Mouse (Mus musculus) myocyte (in vitro differentiated cells): Measurements from ENCODE around the gene Atp5g2. TPM values are rescaled to one million over a fixed set of nuclear protein-coding genes. Genes with fewer than 3 reads are reported as not detected.

Source experiments
- H3K27me3 ChIP-seq: one replicate; pipeline ENCODE4 v1.6.1; 2011; ENCODE audit not compliant: control insufficient read depth, insufficient read depth, insufficient read length
- H3K36me3 ChIP-seq: one replicate; pipeline ENCODE4 v1.6.1; 2011; ENCODE audit not compliant: control insufficient read depth, insufficient read depth
- H3K4me2 ChIP-seq: one replicate; pipeline ENCODE4 v1.6.1; 2011; ENCODE audit warnings: low read depth, control low read depth
- H3K4me3 ChIP-seq: one replicate; pipeline ENCODE4 v1.5.1; 2011; ENCODE audit warnings: mild to moderate bottlenecking, control low read depth, moderate library complexity
- H3K79me2 ChIP-seq: one replicate; pipeline ENCODE4 v1.6.1; 2011; ENCODE audit not compliant: control insufficient read depth, insufficient read depth
- H3ac ChIP-seq: one replicate; pipeline ENCODE4 v1.6.1; 2011; ENCODE audit not compliant: control insufficient read depth, insufficient read length
- CEBPB ChIP-seq: IDR thresholded peaks from 2 replicates; pipeline ENCODE4 v1.6.1; 2011; ENCODE audit warnings: mild to moderate bottlenecking, moderate library complexity; ENCODE audit not compliant: poor library complexity, insufficient read depth, severe bottlenecking
- E2F4 ChIP-seq: IDR thresholded peaks from one replicate; pipeline ENCODE4 v1.6.1; 2011; ENCODE audit warnings: mild to moderate bottlenecking, control low read depth, moderate library complexity; ENCODE audit not compliant: insufficient read depth
- MAX ChIP-seq: IDR thresholded peaks from one replicate; pipeline ENCODE4 v1.6.1; 2011; ENCODE audit warnings: low read depth, mild to moderate bottlenecking, control low read depth
- MYOD1 ChIP-seq, 3 experiments: IDR thresholded peaks; one replicate each; pipeline ENCODE4 v1.6.1; 2011; ENCODE audit warnings: control low read depth in 2 of 3, low read depth in 2 of 3, mild to moderate bottlenecking in 2 of 3, moderate library complexity in 1 of 3; ENCODE audit not compliant: insufficient read length in 2 of 3, control insufficient read depth in 1 of 3
- MYOG ChIP-seq, 3 experiments: IDR thresholded peaks; one replicate each; pipeline ENCODE4 v1.6.1; 2011; ENCODE audit warnings: control low read depth in 2 of 3, low read depth in 2 of 3, mild to moderate bottlenecking in 2 of 3; ENCODE audit not compliant: insufficient read length in 2 of 3, control insufficient read depth in 1 of 3, insufficient read depth in 1 of 3
- POLR2A ChIP-seq: IDR thresholded peaks from one replicate; pipeline ENCODE4 v1.6.1; 2011; ENCODE audit warnings: low read depth, mild to moderate bottlenecking, control low read depth, moderate library complexity; ENCODE audit not compliant: insufficient read length
- POLR2AphosphoS2 ChIP-seq: IDR thresholded peaks from one replicate; pipeline ENCODE4 v1.6.1; 2011; ENCODE audit warnings: low read depth, control low read depth; ENCODE audit not compliant: insufficient read length
- REST ChIP-seq: IDR thresholded peaks from one replicate; pipeline ENCODE4 v1.6.1; 2011; ENCODE audit warnings: mild to moderate bottlenecking, control low read depth, moderate library complexity; ENCODE audit not compliant: insufficient read depth, insufficient read length
- SRF ChIP-seq: IDR thresholded peaks from one replicate; pipeline ENCODE4 v1.6.1; 2011; ENCODE audit warnings: low read depth; ENCODE audit not compliant: control insufficient read depth, insufficient read length
- TCF12 ChIP-seq: IDR thresholded peaks from one replicate; pipeline ENCODE4 v1.6.1; 2011; ENCODE audit warnings: mild to moderate bottlenecking, control low read depth; ENCODE audit not compliant: poor library complexity, insufficient read depth, severe bottlenecking
- TCF3 ChIP-seq: IDR thresholded peaks from one replicate; pipeline ENCODE4 v1.6.1; 2011; ENCODE audit warnings: low read depth, control low read depth; ENCODE audit not compliant: insufficient read length
- USF1 ChIP-seq: IDR thresholded peaks from one replicate; pipeline ENCODE4 v1.6.1; 2011; ENCODE audit warnings: low read depth, mild to moderate bottlenecking, control low read depth, moderate library complexity
- polyA plus RNA-seq: library from polyadenylated mRNA; unstranded; fragments of >200 nt; fragmentation: generic; extraction: Trizol; gene quantifications from one replicate; pipeline ENCODE4 v1.2.1, GENCODE M21; 2012; ENCODE audit warnings: missing spikeins

Atp5g2 gene
- polyA plus RNA-seq = 947 TPM

GRCm38 (mm10) chr15:102672215-102673071 lies at the start of gene Atp5g2:
Gene Atp5g2, minus strand, starts transcription at chr15:102672352.
- Histone ChIP-seq H3K36me3 (peaks cover 7% of the 10 kb centered on the region), H3ac (peak within 1 kb of the TSS; percentile 92), H3K4me2 (peak within 1 kb of the TSS; percentile 96), H3K4me3 (peak within 1 kb of the TSS; percentile 70), H3K79me2 (peaks cover 29% of the 10 kb centered on the region), H3K27me3 (no peaks in the 10 kb centered on the region)
- TF ChIP-seq CEBPB (0 out of 2 replicates have a peak, but pooled peaks have one; percentile 35), POLR2AphosphoS2 (no peak), REST (no peak), E2F4 (no peak), MYOG (IDR thresholded peaks at IDR 0.05; ENCODE audit: control insufficient read depth in 1 of 3, insufficient read depth in 1 of 3, insufficient read length in 2 of 3, low read depth in 2 of 3) (peak in 1 of 3 experiments; percentile 28), MYOD1 (IDR thresholded peaks at IDR 0.05; ENCODE audit: control insufficient read depth in 1 of 3, insufficient read length in 2 of 3, low read depth in 2 of 3) (peak in 1 of 3 experiments; percentile 16), SRF (no peak), POLR2A (peak; percentile 16), MAX (no peak)

DNA sequence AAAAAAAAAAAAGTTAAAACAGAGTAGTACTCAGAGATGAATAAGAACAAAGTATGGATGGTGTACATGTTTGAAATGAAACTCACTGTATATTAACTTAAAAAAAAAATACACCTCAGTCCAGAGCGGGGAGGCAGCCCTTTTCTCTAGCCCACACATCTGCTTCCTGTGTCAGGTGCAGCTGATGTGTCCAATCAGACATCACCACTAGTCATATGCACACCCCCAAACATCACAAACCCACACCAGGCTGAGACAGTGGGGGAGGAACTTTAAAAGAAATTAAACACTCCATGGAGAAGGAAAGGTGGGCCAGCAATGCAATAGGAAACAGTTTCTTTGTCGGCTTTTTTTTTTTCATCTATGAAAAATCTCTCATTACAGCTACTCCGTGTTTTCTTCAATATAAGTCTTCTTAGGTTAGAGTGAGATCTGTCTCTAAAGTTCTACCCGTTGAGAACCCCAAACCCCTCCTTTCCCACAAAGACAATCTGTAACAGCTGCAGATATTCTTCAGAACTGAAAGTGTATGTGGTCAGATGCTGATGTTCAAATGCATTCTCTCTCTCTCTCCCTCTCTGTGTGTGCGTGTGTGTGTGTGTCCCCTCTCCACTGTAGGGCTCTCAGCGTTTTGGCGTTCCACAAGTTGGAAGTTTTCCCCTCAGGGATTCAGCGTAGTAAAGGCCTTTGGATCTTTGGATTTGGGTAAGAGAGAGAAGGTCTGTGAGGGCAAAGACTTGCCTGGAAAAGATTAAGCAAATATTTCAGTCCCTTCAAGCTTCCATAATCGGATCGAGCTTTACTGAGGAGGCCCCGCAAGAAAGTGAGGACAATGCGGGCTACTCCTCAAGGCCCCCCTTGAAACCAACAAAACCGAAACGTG lies 49.1 kb upstream of the Atp5g2 start:
- Histone ChIP-seq H3ac (no peak overlapping the region), H3K27me3 (no peaks in the 10 kb centered on the region), H3K36me3 (no peaks in the 10 kb centered on the region), H3K4me2 (peak overlapping the region; percentile 98), H3K4me3 (peak overlapping the region; percentile 72), H3K79me2 (no peaks in the 10 kb centered on the region)
- TF ChIP-seq TCF12 (no peak), CEBPB (no peak), REST (no peak), MYOG (IDR thresholded peaks at IDR 0.05; ENCODE audit: control insufficient read depth in 1 of 3, insufficient read depth in 1 of 3, insufficient read length in 2 of 3, low read depth in 2 of 3) (peak in 2 of 3 experiments; percentile 10 to 58), POLR2A (no peak), MYOD1 (IDR thresholded peaks at IDR 0.05; ENCODE audit: control insufficient read depth in 1 of 3, insufficient read length in 2 of 3, low read depth in 2 of 3) (peak; percentile 75 to 85 (median 80)), USF1 (peak; percentile 56), TCF3 (no peak), E2F4 (no peak)

- H3K4me2 ChIP-seq = no peak overlapping the region
- no peak overlapping the region for H3K4me3 ChIP-seq
- no peaks in the 10 kb centered on the region for H3K27me3 ChIP-seq
- H3K36me3 ChIP-seq = peaks cover 31% of the 10 kb centered on the region
- H3K79me2 ChIP-seq = no peaks in the 10 kb centered on the region
- TF ChIP-seq POLR2A (no peak), POLR2AphosphoS2 (no peak), USF1 (no peak), MYOG (IDR thresholded peaks at IDR 0.05; ENCODE audit: control insufficient read depth in 1 of 3, insufficient read depth in 1 of 3, insufficient read length in 2 of 3, low read depth in 2 of 3) (peak in 1 of 3 experiments; percentile 7)
- H3ac ChIP-seq = no peak overlapping the region
These were observed 44.0 kb upstream of the Atp5g2 start for GRCm38 (mm10) chr15:102716132-102716531.

GRCm38 (mm10) chr15:102707736-102708269 lies 35.7 kb upstream of the Atp5g2 start:
- no peaks in the 10 kb centered on the region for H3K79me2 ChIP-seq
- H3K4me2 ChIP-seq = no peak overlapping the region
- H3K36me3 ChIP-seq = peaks cover 14% of the 10 kb centered on the region
- no peaks in the 10 kb centered on the region for H3K27me3 ChIP-seq
- TF ChIP-seq MAX (no peak), E2F4 (no peak), SRF (no peak), TCF3 (no peak), CEBPB (no peak), POLR2A (no peak), MYOD1 (IDR thresholded peaks at IDR 0.05; ENCODE audit: control insufficient read depth in 1 of 3, insufficient read length in 2 of 3, low read depth in 2 of 3) (no peak)
- H3ac ChIP-seq = no peak overlapping the region
- no peak overlapping the region for H3K4me3 ChIP-seq

DNA sequence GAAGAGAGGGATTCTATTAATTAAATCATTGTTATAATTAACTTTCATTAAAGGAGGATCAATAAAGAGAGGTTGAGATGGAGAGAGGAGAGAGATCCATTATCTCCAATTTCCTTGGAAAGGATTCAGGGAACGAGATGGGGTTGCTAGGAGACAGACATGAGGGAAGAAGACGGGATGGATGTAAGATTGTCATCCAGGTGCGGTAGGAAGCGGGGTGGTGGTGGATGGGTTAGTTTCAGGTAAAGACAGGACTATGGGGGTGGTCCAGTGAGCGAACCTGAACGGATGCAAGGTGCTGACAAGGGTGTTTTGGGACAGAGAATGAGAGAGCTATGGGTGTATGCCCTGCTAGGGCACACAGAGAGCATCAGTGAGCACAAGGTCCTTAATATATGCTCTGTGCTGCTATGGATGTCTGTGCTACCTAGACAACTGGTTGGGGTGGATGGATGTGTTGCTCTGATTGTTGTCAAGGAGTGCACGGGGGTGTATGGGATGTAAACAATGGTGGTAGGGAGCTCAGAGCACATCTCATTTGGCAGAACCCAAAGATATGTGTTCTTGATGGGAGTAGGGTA lies 33.9 kb upstream of the Atp5g2 start:
- Histone ChIP-seq H3ac (no peak overlapping the region), H3K4me2 (no peak overlapping the region), H3K27me3 (no peaks in the 10 kb centered on the region), H3K79me2 (no peaks in the 10 kb centered on the region), H3K36me3 (peaks cover 9% of the 10 kb centered on the region), H3K4me3 (no peak overlapping the region)
- TF ChIP-seq POLR2AphosphoS2 = peak; percentile 58
- no peak for TF ChIP-seq USF1
- no peak for TF ChIP-seq REST
- no peak for TF ChIP-seq POLR2A
- TF ChIP-seq TCF3 = no peak
